Mouse (Mus musculus): ENCODE data around the gene A930033H14Rik. TPM values are rescaled to one million over a fixed set of nuclear protein-coding genes. Genes with fewer than 3 reads are reported as not detected.
A peak's percentile ranks its signal among the peaks of the same experiment; 100 is the strongest.

The A930033H14Rik gene
- total RNA-seq, 2 experiments from 2014 or later = 1.2 to 2.8 TPM

DNA sequence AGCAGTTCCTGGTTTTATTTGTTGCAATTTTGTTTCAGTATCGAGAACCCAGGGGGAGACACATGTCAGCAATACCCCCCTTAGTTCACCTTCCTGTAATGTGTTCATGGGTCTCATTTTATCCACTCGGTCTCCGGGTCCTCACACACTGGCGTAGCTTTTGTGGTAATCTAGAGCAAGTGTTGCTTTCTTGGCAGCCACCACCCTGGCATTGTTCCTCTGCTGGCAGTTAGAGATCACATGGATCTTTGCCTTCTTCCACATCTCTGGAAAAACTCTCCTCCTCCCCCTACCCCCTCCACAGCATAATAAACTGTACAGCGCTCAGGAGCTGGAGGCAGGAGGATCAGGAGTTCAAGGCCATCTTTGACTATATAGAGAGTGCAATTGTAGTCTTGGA, 20.6 kb downstream of the A930033H14Rik start:
- peak in 1 of 2 experiments; percentile 13 for DNase-seq

DNA sequence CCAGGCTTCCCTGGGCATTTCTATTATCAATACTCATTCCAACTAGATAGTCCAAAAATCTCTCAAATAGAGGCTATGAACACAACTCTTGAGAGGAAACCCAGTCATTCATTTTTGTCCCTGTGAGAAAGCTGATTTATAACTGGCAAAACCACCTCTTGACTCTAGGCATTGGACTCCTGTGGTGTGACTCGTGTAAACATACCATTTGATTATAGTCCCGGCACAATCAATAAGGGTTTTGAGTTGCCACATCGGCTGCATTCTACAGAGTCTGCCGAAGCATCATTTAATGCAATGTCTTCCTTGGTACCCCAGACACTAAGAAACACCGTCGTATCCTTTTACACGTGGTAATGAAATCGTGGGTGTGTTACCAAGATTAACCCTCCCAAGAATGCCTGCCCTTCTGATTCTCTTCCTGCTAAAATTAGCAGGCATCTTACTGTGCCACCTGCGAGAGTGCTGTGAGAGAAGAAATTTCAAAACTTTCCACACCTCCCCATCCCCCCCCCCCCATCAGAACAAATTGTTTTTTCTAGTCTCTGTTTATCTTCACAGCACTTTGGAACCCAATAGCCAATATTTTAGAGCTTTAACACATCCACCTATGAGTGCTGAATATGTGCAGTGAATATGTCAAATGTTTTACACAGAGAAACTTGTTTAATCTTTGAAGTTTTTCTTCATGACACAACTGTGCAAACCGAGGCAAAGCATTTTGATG, 22.3 kb downstream of the A930033H14Rik start:
- no peak for DNase-seq

DNA sequence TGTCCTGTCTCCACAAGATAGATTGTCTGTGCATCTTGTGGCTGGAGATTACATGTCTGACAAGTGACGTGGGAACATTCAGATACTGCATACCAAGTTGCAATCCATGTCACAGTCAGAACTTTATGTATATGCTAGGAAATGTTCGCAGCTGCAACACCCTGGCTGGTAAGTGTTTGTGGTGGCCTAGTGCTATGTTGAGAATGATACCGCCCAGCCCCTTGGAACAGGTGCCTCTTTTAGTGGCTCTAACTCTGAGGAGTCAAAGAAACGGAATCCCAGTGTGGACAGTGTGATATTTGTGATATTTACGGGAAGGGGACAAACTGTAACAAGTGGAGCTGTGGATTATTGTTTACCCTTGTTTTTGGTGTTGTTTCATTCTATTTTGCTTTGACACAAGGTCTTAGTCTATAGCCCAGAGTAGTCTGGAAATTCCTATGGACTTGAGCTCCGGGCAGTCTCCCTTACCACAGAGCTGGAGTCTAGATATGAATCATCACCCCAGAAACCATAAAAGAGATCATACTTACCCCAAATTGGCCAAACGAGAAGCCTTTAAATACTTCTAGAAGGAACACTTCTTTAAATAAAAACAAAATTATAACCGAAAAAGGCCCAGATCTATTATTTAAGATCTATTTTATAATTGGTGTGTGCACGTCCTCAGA, 25.0 kb downstream of the A930033H14Rik start:
- no peak for DNase-seq

DNA sequence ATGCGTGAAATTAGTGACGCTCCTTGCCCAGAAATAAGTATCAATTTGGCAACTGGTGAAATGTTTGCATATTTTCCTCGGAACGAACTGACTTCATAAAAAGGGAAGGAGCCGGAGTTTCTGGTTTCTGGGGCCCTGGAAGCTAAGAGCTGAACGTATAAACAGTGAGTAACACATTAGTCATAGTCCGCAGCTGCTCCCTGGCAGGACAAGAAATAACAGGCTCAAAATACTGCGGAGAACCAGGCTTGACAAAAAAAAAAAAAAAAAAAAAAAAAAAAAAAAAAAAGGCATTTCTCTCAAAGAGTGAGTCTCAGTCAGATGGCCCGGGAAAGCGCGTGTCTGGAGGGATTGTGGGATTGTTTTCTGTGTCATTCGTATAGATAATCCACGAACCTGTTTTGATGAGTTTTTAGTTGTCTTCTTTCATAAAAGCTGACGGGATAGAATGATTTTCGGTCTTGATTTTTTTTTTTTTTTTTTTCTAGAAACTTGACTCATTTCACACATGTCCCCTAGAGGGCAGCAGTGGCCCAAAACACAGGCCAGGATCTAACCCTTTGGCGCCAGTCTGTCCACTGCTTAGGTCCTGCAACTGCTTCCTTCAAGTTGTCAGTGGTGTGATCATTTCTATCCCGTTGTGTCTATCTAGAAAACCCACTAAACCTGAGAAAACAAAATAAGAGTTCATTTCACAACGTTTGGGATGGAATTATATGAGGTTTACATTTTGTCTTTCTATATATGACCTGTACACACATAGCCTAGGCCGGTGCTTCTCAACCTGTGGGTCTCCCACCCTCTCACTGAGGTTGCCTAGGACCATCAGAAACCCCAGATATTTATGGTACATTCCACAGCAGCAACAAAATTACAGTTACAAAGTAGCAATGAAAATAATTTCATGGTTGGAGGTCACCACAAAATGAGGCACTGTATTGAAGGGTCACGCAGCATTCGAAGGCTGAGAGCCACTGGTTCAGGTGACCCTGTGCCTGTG, 26.7 kb downstream of the A930033H14Rik start:
- DNase-seq = peak; percentile 77 to 79

DNA sequence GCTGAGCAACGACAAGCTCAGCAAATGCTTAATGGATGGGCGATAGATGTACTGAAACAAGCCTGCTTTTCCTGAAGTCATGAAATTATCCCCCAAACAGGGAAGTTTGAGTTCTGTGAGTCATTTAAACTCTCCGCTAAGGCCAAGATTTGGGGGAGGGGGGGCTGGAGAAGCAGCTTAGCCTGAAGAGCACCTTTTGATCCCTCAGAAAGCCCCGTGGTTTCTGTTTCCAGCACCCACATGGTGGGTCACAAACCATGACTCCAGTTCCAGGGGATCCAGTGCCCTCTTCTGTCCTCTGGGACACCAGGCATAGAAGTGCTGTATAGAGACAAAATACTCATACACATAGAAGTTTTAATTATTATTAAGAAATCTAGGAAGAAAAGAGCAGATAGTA, 27.5 kb downstream of the A930033H14Rik start:
- DNase-seq = peak in 1 of 2 experiments; percentile 32

DNA sequence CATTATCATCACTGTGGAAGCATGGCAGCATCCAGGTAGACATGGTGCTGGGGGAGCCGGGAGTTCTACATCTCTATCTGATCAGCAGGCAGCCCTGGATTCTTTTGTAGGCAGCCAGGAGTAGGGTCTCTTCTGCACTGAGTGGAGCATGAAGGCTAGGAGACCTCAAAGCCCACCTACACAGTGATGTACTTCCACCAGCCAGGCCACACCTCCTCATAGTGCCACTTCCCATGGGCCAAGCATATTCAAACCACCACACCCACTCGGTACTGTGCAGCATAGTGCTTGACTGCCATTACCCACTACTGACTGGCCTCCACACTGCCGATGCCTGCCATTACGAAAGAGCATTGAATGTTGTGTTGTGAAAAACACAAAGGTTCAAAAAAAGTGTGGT, 28.0 kb downstream of the A930033H14Rik start:
- no peak for DNase-seq

DNA sequence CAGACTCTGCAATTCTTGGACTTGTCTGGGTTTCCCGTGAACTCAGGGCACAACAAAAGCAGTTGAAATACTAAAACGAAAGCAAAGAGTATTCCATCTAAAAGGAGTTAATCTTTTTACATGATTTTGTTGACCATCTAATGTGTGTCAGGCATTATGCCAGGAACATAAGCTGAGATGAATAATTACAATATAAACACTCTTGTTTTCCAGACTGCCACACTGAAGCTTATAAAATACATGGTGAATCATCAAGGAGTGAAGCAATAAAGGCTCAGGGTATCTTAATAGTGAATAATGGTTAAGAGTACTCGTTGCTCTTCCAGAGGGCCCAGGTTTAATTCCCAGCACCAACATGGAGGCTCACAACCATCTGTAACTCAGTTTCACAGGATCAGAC, 31.9 kb downstream of the A930033H14Rik start:
- DNase-seq = no peak

DNA sequence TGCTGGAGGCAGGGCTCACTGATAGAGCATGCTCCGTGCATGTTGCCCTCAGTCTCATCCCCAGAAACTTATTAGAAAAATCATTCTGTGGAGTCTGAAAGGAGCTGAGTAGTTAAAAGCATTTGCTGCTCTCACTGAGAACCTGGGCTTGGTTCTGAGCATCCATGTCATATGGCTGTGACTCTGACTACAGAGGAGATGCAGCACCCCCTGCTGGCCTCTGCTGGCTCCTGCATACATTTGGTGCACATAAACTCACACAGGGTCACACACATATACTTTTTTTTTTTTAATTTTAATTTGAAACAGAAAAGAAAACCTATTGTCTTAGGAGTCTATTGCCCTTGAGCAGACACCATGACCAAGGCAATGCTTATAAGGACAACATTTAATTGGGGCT, 33.6 kb downstream of the A930033H14Rik start:
- no peak for DNase-seq

DNA sequence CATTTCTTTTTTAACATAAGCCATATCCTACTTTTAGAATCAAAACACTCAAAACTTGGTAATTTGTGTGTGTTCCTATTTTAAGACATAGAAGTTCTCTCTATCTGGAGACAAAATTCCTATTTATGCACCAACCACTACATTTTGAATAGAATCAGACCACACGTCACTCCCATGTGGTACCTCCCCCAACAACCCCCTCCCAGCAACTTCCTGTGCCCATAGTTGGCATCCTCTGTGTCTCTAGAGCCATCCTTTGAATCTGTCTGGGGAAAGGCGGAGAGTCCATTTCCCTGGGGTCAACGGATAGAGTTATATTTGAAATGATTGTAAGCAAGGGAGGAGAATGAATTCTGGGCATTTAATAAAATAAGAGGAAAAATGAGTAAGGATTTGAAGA, 36.8 kb downstream of the A930033H14Rik start:
- DNase-seq = no peak

DNA sequence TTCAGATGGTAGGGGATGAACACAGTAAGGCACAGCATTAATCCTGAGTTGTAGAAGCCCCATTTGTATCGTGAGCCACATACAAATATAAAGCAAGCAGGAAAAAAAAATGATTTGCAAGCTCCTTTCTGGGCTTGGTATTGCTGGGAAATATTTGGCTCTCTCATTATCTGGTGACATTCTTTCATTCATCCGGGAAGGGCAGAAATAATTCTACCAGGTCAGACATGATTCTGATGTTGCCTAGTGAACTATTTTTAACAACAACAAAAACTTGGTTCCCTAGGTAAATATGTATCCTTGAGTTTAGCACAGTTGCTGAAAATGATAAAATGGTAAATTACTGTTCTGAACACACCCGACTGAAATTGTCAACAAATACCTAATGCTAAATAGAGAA, 40.5 kb downstream of the A930033H14Rik start:
- DNase-seq = no peak

DNA sequence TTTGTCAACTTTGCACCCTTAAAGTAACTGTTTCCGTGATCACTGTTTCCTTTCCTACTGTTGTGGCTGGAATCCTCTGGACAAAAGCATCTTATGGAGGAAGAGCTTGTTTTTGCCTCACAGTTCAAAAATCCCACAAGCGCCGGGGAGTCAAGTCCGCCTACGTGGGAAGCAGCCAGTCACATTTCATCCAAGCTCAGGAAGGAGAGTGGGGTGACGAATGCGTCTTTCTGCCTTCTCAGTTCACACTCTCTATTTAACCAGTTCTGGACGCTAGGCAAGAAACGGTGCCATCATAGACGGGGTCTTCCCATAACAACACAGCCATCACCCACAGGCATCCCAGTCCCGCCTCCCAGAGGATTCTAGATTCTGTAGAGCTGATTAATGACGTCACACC, 46.4 kb downstream of the A930033H14Rik start:
- DNase-seq = no peak

DNA sequence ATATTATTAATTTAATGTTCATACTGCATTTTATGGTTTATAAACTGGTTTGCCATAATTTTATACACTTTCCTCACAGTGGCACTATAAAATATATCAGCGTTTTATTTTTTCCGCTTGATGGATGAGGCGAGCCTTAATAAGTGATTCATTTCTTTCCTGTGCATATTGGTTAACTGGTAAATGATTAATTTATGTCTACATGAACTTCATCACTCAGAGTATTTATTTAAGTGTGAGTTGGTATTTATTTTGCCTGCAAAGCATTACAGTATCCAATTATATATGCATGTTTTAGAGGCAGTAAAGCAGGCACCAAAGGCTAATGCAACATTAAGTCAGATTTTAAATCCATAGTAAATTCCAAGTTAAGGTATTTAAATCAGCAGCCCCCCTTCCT, 47.1 kb downstream of the A930033H14Rik start:
- DNase-seq = no peak

DNA sequence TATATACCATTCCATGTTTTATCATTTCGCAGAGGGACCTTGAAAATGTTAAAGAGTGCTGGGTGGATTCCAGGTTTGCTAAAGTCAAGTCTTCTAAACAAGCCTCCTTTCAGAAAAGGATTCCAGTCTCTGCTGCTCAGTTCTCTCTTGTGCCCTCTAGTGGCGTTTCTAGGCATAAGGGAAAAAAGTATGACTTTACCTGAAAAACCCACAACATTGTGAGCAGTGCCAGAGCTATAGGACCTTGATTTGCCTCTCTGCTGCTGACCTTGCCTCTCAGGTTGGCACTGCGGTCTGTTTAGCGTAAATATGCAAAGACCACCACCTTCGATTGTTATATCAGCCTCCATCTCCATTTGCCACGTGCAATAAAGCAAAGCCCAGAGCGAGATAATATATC, 47.8 kb downstream of the A930033H14Rik start:
- DNase-seq = peak in 1 of 2 experiments; percentile 25

DNA sequence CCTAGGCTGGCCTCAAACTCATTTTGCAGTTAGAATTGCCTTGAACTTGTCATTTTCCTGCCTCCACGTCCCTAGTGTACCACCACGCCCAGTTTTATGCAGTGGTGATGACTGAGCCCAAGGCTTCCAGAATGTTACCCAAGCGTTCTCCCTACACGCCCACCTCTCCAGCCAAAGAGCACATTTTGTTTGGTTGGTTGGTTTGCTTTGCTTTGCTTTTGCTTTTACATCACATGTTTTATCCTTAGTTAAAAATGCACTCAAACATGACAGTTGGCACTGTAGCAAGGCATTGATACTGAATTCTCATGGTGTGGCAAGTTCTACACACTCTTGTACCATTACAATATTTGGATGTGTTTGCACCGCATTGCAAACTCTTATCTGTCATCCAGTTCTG, 49.7 kb downstream of the A930033H14Rik start:
- no peak for DNase-seq

DNA sequence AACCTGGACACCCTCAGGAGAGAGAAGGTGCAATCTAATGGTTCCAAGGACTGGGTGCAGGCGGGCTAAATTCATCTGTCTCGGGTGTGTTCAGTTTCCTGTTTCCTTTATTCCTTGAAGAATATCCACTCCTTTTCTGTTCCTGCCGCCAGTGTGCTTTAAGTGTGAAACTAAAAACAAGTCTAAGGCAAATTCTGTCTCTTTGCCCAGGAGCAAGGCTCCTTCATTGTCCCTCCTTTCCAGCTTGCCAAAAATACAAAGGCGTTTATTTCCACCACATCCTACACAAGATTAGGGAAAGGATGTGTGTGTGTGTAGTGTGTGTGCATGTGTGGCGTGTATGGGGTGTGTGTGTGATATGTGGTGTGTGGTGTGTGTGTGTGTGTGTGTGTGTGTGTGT, 50.3 kb downstream of the A930033H14Rik start:
- DNase-seq = no peak

DNA sequence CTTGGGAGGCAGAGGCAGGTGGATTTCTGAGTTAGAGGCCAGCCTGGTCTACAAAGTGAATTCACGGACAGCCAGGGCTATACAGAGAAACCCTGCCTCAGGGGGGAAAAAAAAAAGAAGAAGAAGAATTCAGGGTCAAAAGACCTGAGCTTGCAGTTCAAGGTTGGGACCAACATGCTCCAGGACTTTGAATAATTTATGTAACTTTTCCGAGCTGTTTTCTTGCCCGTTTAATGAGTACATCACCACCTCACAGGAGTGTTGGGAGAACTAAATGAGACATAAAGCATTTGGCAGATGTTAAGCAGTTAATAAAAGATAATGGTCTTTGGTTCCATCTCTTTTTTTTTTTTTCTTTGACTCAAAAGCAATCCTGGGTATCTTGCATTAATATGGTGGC, 51.4 kb downstream of the A930033H14Rik start:
- DNase-seq = no peak

DNA sequence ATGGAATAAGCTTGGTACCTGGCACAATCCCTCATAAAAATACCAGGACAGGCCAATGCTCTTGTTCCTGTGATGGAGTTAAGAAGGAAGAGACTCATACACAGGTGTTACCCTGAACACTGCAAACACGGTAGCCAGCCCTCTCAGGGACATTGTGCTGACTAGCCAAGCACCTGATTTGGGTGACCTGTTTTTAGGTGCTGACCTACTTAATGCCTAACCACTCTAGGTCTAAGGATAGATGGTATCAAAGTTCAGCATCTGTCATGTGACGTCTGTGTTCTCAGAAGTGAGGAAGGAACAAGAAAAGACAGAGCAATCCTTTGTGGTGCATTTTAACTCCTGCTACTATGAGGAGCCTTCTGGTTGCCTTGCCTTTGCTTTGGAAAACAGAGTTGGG, 52.0 kb downstream of the A930033H14Rik start:
- DNase-seq = no peak

Other genes starting within 250 kb of the A930033H14Rik start
- gene Rhobtb1, start 61.7 kb downstream of the A930033H14Rik start, total RNA-seq (2021) = 10 to 100 TPM in 1 of 2 experiments, 1 to 10 TPM in 1; 7.5 to 11.1 TPM
- 10 to 100 TPM; 12.6 to 12.9 TPM for gene Cdk1, start 139.8 kb upstream of the A930033H14Rik start, total RNA-seq (2021)
- gene Ank3, start 185.7 kb upstream of the A930033H14Rik start, total RNA-seq (2021) = 10 to 100 TPM; 10.4 to 13.6 TPM

Data from adrenal gland, postnatal 36 days (tissue).